Mouse (Mus musculus): ENCODE data around the gene Mosmo. TPM values are rescaled to one million over a fixed set of nuclear protein-coding genes. Genes with fewer than 3 reads are reported as not detected.

Gene Mosmo
- total and polyA plus RNA-seq, 3 experiments: 10.4 to 19.0 (median 14.0) TPM

- H3K36me3 ChIP-seq (replicated peaks in 1 of 2; ENCODE audit: control insufficient read depth in 1 of 2, insufficient read depth in 1 of 2, low read length in 1 of 2): peaks cover 55 to 89% of the 10 kb centered on the region in 2 experiments
- dilution Hi-C loops (cut with MboI; ENCODE audit: extremely low pct_ligation_motif_present, extremely low pct_unique_long_range_greater_than_20kb, low sequenced_read_pairs) (no loop called here), in situ Hi-C loops (cut with MboI; ENCODE audit: low pct_ligation_motif_present, low pct_unique_long_range_greater_than_20kb, low sequenced_read_pairs) (loop anchor here (25.0 kb wide), 1 partner anchor 531 kb away; the partner anchor contains the start of gene Tmem159)
- H3K4me2 ChIP-seq (ENCODE audit: insufficient read depth, low read depth, poor library complexity, severe bottlenecking): no peak overlapping the region
- H3K79me2 ChIP-seq (replicated peaks; ENCODE audit: control insufficient read depth, extremely low read depth, insufficient read depth, poor library complexity, severe bottlenecking): peaks cover 3% of the 10 kb centered on the region
- no peaks in the 10 kb centered on the region for H3K9me3 ChIP-seq (replicated peaks; ENCODE audit: low read length)
- DNase-seq (ENCODE audit: extremely low read depth): peak; percentile 20
- no peak overlapping the region for H3K9ac ChIP-seq (ENCODE audit: insufficient read depth, low read depth)
- no peaks in the 10 kb centered on the region for H3K27me3 ChIP-seq (replicated peaks)
- TF ChIP-seq SMC3 (IDR thresholded peaks at IDR 0.05; ENCODE audit: low read depth, low read length) (no peak), CTCF (conservative IDR thresholded peaks at IDR 0.05 in 1 of 2, IDR thresholded peaks at IDR 0.05 in 1 of 2; ENCODE audit: low read depth in 2 of 2, low read length in 2 of 2) (peak in 1 of 2 experiments; percentile 35; a peak in 2 of 4 replicates)
- H3K27ac ChIP-seq (ENCODE audit: insufficient read depth, low read depth): no peak overlapping the region
- no peak overlapping the region for H3K4me3 ChIP-seq (replicated peaks in 1 of 3; ENCODE audit: low read depth in 2 of 3, low read length in 2 of 3, poor library complexity in 1 of 3)
- H3K4me1 ChIP-seq (ENCODE audit: control insufficient read depth in 1 of 2, insufficient read depth in 2 of 2): peaks cover 0 to 3% of the 10 kb centered on the region in 2 experiments; a peak in 1 of 4 replicates
Measured at GRCm38 (mm10) chr7:120643217-120643616, 34.2 kb upstream of the Mosmo start.

DNA sequence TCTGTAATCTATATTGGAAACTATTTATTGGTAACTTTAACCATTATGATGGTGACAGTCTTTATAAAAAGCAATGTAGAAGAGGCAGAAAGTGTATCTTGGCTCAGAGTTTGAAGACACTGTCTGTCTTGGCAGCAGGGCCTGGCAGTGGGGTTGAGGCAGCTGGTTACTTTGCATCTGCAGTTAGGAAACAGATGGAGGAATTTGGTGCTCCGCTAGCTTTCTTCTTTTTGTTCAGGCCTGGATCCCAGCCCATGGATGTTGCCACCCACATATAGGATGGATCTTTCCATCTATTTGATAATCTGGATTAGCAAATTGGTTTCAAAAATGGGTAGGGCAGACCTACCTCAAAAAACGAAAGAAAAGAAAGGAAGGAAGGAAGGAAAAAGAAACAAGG is 29.6 kb upstream of the Mosmo start:
- DNase-seq (ENCODE audit: extremely low read depth): no peak
- H3K36me3 ChIP-seq (replicated peaks in 1 of 2; ENCODE audit: control insufficient read depth in 1 of 2, insufficient read depth in 1 of 2, low read length in 1 of 2): peaks cover 73 to 98% of the 10 kb centered on the region in 2 experiments
- H3K9me3 ChIP-seq (replicated peaks; ENCODE audit: low read length): no peaks in the 10 kb centered on the region
- H3K9ac ChIP-seq (ENCODE audit: insufficient read depth, low read depth): no peak overlapping the region
- H3K79me2 ChIP-seq (replicated peaks; ENCODE audit: control insufficient read depth, extremely low read depth, insufficient read depth, poor library complexity, severe bottlenecking): no peaks in the 10 kb centered on the region
- in situ Hi-C loops (cut with MboI; ENCODE audit: low pct_ligation_motif_present, low pct_unique_long_range_greater_than_20kb, low sequenced_read_pairs) (loop anchor here (25.0 kb wide), 1 partner anchor 536 kb away; the partner anchor contains the start of gene Tmem159), dilution Hi-C loops (cut with MboI; ENCODE audit: extremely low pct_ligation_motif_present, extremely low pct_unique_long_range_greater_than_20kb, low sequenced_read_pairs) (no loop called here)
- no peaks in the 10 kb centered on the region for H3K27me3 ChIP-seq (replicated peaks)
- H3K4me3 ChIP-seq (replicated peaks in 1 of 3; ENCODE audit: low read depth in 2 of 3, low read length in 2 of 3, poor library complexity in 1 of 3): no peak overlapping the region
- H3K27ac ChIP-seq (ENCODE audit: insufficient read depth, low read depth): no peak overlapping the region
- TF ChIP-seq MAFK (IDR thresholded peaks at IDR 0.05; ENCODE audit: insufficient replicate concordance, low read length): no peak
- TF ChIP-seq CTCF (conservative IDR thresholded peaks at IDR 0.05 in 1 of 2, IDR thresholded peaks at IDR 0.05 in 1 of 2; ENCODE audit: low read depth in 2 of 2, low read length in 2 of 2): no peak
- TF ChIP-seq PAX5 (IDR thresholded peaks at IDR 0.05; ENCODE audit: low read length): no peak
- no peak for TF ChIP-seq ETS1 (conservative IDR thresholded peaks at IDR 0.05; ENCODE audit: low read depth, low read length)
- TF ChIP-seq BHLHE40 (IDR thresholded peaks at IDR 0.05; ENCODE audit: low read depth, low read length): no peak
- no peak for TF ChIP-seq EP300 (IDR thresholded peaks at IDR 0.05; ENCODE audit: low read length)
- TF ChIP-seq CHD1 (IDR thresholded peaks at IDR 0.05; ENCODE audit: low read depth, low read length): no peak
- TF ChIP-seq POLR2A (IDR thresholded peaks at IDR 0.05; ENCODE audit: low read depth, low read length): no peak
- TF ChIP-seq IRF4 (IDR thresholded peaks at IDR 0.05; ENCODE audit: low read depth, low read length): no peak
- TF ChIP-seq USF1 (IDR thresholded peaks at IDR 0.05; ENCODE audit: low read depth, low read length): no peak
- no peak for TF ChIP-seq GABPA (IDR thresholded peaks at IDR 0.05; ENCODE audit: insufficient replicate concordance, low read depth, low read length)
- TF ChIP-seq NRF1 (IDR thresholded peaks at IDR 0.05; ENCODE audit: low read depth, low read length): no peak
- TF ChIP-seq ZNF384 (IDR thresholded peaks at IDR 0.05; ENCODE audit: low read depth, low read length): no peak
- TF ChIP-seq KAT2A (IDR thresholded peaks at IDR 0.05; ENCODE audit: insufficient replicate concordance, low read length): no peak
- no peak for TF ChIP-seq MAZ (IDR thresholded peaks at IDR 0.05; ENCODE audit: low read depth, low read length)
- TF ChIP-seq ZC3H11A (IDR thresholded peaks at IDR 0.05; ENCODE audit: low read depth, low read length): no peak
- TF ChIP-seq ZKSCAN1 (IDR thresholded peaks at IDR 0.05; ENCODE audit: borderline replicate concordance, low read depth, low read length): no peak
- no peaks in the 10 kb centered on the region for H3K4me1 ChIP-seq (ENCODE audit: control insufficient read depth in 1 of 2, insufficient read depth in 2 of 2)
- H3K4me2 ChIP-seq (ENCODE audit: insufficient read depth, low read depth, poor library complexity, severe bottlenecking): no peak overlapping the region

Data from CH12.LX (cell line).